In genomic region chr19:56380341-56380740, GRCm38 (mm10) we compare ENCODE assay signal across 22 mouse cellular contexts. TPM values are rescaled to one million over a fixed set of nuclear protein-coding genes. Genes with fewer than 3 reads are reported as not detected.
DNase-seq lines count a peak whose midpoint lies in the region; ATAC-seq and TF ChIP-seq lines count a peak whose summit lies in the region.
"Had no signal": no experiment of that assay in that cellular context is flagged by ENCODE, and none has a peak within 500 bp of the region (broad histone marks: within the 10 kb centered on the region; RNA-seq: fewer than 3 reads in every experiment).

No protein-coding gene starts in this region.

- H3K4me2 ChIP-seq in liver, embryonic 12.5 days, result no peak overlapping the region
- no peak overlapping the region for H3K4me2 ChIP-seq in liver, postnatal 0 days (ENCODE audit: low read depth, low read length)
- H3K4me2 ChIP-seq: embryonic facial prominence, embryonic 15.5 days; forebrain, embryonic 12.5 days; kidney, embryonic 15.5 days; limb, embryonic 12.5 days had no signal

- no peak for TF ChIP-seq CTCF in gastrocnemius, adult 2 months (IDR thresholded peaks at IDR 0.05)
- no peak for TF ChIP-seq CTCF in liver, postnatal 0 days (IDR thresholded peaks at IDR 0.05; ENCODE audit: low read depth)

- peaks cover 4% of the 10 kb centered on the region; the same call in 1 of the 2 replicates for H3K27me3 ChIP-seq in liver, embryonic 12.5 days (replicated peaks)
- H3K27me3 ChIP-seq in liver, postnatal 0 days (ENCODE audit: insufficient read depth, low read length), result no peaks in the 10 kb centered on the region
- H3K27me3 ChIP-seq: embryonic facial prominence, embryonic 15.5 days; forebrain, embryonic 12.5 days; kidney, embryonic 15.5 days; limb, embryonic 12.5 days had no signal

- H3K4me1 ChIP-seq in liver, embryonic 12.5 days, result peaks cover 31% of the 10 kb centered on the region
- H3K4me1 ChIP-seq in liver, postnatal 0 days (ENCODE audit: insufficient read depth), result peaks cover 4% of the 10 kb centered on the region
- H3K4me1 ChIP-seq: embryonic facial prominence, embryonic 15.5 days; forebrain, embryonic 12.5 days; kidney, embryonic 15.5 days; limb, embryonic 12.5 days; midbrain, embryonic 10.5 days had no signal

- WGBS in liver, embryonic 12.5 days (ENCODE audit: insufficient replicate concordance), result 71% methylated on average over 7 of the region's 7 CpGs
- WGBS in liver, postnatal 0 days (ENCODE audit: insufficient replicate concordance), result 79% methylated on average over 7 of the region's 7 CpGs

- no peaks in the 10 kb centered on the region for H3K9me3 ChIP-seq in liver, embryonic 12.5 days (replicated peaks)
- H3K9me3 ChIP-seq in liver, postnatal 0 days (ENCODE audit: low read length), result no peaks in the 10 kb centered on the region
- H3K9me3 ChIP-seq: embryonic facial prominence, embryonic 15.5 days; forebrain, embryonic 12.5 days; kidney, embryonic 15.5 days; limb, embryonic 12.5 days; midbrain, embryonic 10.5 days had no signal

- ATAC-seq in liver, embryonic 12.5 days, result peak; percentile 64; the same call in 1 of the 2 replicates
- ATAC-seq in liver, postnatal 0 days, result no peak
- no peak for ATAC-seq in activated CD4-positive, CD25-positive, alpha-beta regulatory T cell, adult 4 months
- ATAC-seq: CD4-positive, CD25-positive, alpha-beta regulatory T cell, adult 4 months; hindbrain, embryonic 16.5 days; intestine, embryonic 16.5 days had no signal

- no peak overlapping the region for H3K27ac ChIP-seq in gastrocnemius, adult 2 months
- H3K27ac ChIP-seq in liver, embryonic 12.5 days, result no peak overlapping the region
- H3K27ac ChIP-seq in liver, postnatal 0 days (ENCODE audit: low read depth), result no peak overlapping the region
- H3K27ac ChIP-seq: embryonic facial prominence, embryonic 15.5 days; forebrain, embryonic 12.5 days; kidney, embryonic 15.5 days; limb, embryonic 12.5 days; midbrain, embryonic 10.5 days had no signal

- TF ChIP-seq EP300 in liver, postnatal 0 days (IDR thresholded peaks at IDR 0.05; ENCODE audit: low read depth), result no peak

- intact Hi-C loops in gastrocnemius, adult 2 months (cut with DNase I), result no loop called here

- peak; percentile 17 for DNase-seq in gastrocnemius, adult 2 months
- no peak for DNase-seq in gastrocnemius, adult 8-10 months (ENCODE audit: low spot score in 2 of 2)
- DNase-seq in liver, postnatal 0 days, result no peak
- peak; percentile 56 to 77 for DNase-seq in thymus, adult 18-20 months
- peak; percentile 80 for DNase-seq in thymus, postnatal 4 days
- DNase-seq in kidney, postnatal 25 days, result no peak
- DNase-seq: cerebellum, adult 18-20 months; cerebellum, postnatal 25 days; embryo, embryonic 11 days; gastrocnemius, postnatal 14 days; lung, adult 2 months; retina, postnatal 1 day had no signal

- no peaks in the 10 kb centered on the region for H3K36me3 ChIP-seq in liver, embryonic 12.5 days
- H3K36me3 ChIP-seq in liver, postnatal 0 days (replicated peaks; ENCODE audit: insufficient read depth, low read length), result no peaks in the 10 kb centered on the region
- H3K36me3 ChIP-seq: embryonic facial prominence, embryonic 15.5 days; forebrain, embryonic 12.5 days; kidney, embryonic 15.5 days; limb, embryonic 12.5 days; midbrain, embryonic 10.5 days had no signal

- H3K9ac ChIP-seq in liver, embryonic 12.5 days, result no peak overlapping the region
- no peak overlapping the region for H3K9ac ChIP-seq in liver, postnatal 0 days (replicated peaks)
- H3K9ac ChIP-seq: embryonic facial prominence, embryonic 15.5 days; forebrain, embryonic 12.5 days; kidney, embryonic 15.5 days; limb, embryonic 12.5 days had no signal

- H3K4me3 ChIP-seq in gastrocnemius, adult 2 months, result no peak overlapping the region
- no peak overlapping the region for H3K4me3 ChIP-seq in liver, embryonic 12.5 days
- H3K4me3 ChIP-seq in liver, postnatal 0 days (ENCODE audit: low read depth, low read length), result no peak overlapping the region
- H3K4me3 ChIP-seq: embryonic facial prominence, embryonic 15.5 days; forebrain, embryonic 12.5 days; kidney, embryonic 15.5 days; limb, embryonic 12.5 days; midbrain, embryonic 10.5 days had no signal

RNA-seq across cellular contexts. Expression of gene Nrap, which starts 9.5 kb away (rescaled TPM):
- total RNA-seq in gastrocnemius, adult 2 months (2021), result 100 to 1,000 TPM; 675 to 914 TPM
- total RNA-seq in gastrocnemius, adult 8-10 months (2022), result 100 to 1,000 TPM; 779 to 919 (median 871) TPM
- 0.10 and 0.13 TPM in 2 replicates for polyA plus RNA-seq in liver, embryonic 12.5 days (2016; fragmentation: Nextera tagmentation; extraction: Ambion mirVana)
- 0.16 and 0.47 TPM in 2 replicates for polyA plus RNA-seq in liver, postnatal 0 days (2015; fragmentation: Nextera tagmentation; extraction: Ambion mirVana)
- not detected for polyA plus RNA-seq in activated CD4-positive, CD25-positive, alpha-beta regulatory T cell, adult 4 months (2017; shearing (Covaris generic))

RNA-seq across cellular contexts. Expression of gene Casp7, which starts 16.6 kb away (rescaled TPM):
- total RNA-seq in gastrocnemius, adult 2 months (2021), result 1 to 10 TPM; 2.4 to 4.9 TPM
- total RNA-seq in gastrocnemius, adult 8-10 months (2022), result 1 to 10 TPM; 3.1 to 5.9 (median 4.7) TPM
- 16.8 and 17.6 TPM in 2 replicates for polyA plus RNA-seq in liver, embryonic 12.5 days (2016; fragmentation: Nextera tagmentation; extraction: Ambion mirVana)
- 9.8 and 10.1 TPM in 2 replicates for polyA plus RNA-seq in liver, postnatal 0 days (2015; fragmentation: Nextera tagmentation; extraction: Ambion mirVana)
- 10 to 100 TPM; 33.2 to 39.9 TPM for polyA plus RNA-seq in activated CD4-positive, CD25-positive, alpha-beta regulatory T cell, adult 4 months (2017; shearing (Covaris generic))

Comparison
In these comparisons a context has a peak if more than half of its experiments do, and no peak if none do; other contexts are left out.
1. DNase-seq: peak in gastrocnemius, adult 2 months (single experiment), thymus, adult 18-20 months (2 of 2) and thymus, postnatal 4 days (single experiment); none in gastrocnemius, adult 8-10 months (0 of 2), liver, postnatal 0 days (single experiment) and kidney, postnatal 25 days (0 of 2).